Mouse (Mus musculus) midbrain, embryonic 15.5 days (tissue): ENCODE measurements around the gene Lrrc2. TPM values are rescaled to one million over a fixed set of nuclear protein-coding genes. Genes with fewer than 3 reads are reported as not detected.

ENCODE experiments used
- ATAC-seq: fragments of 200-750 bp; cut with Nextera tagmentation; replicated peaks from 2 replicates; pipeline ENCODE4 v1.8.0; 2017; ENCODE audit warnings: moderate TSS enrichment
- H3K27ac ChIP-seq: fragments of 300-500 bp; sonication (generic); 2 replicates; pipeline ENCODE4 v1.5.1; 2015; ENCODE audit warnings: mild to moderate bottlenecking, inconsistent platforms
- H3K27me3 ChIP-seq: fragments of 300-500 bp; sonication (generic); replicated peaks from 2 replicates; pipeline ENCODE4 v1.6.1; 2015; ENCODE audit warnings: inconsistent platforms
- H3K36me3 ChIP-seq: fragments of 300-500 bp; sonication (generic); replicated peaks from 2 replicates; pipeline ENCODE4 v1.6.1; 2015; ENCODE audit warnings: inconsistent platforms
- H3K4me1 ChIP-seq: fragments of 300-500 bp; sonication (generic); 2 replicates; pipeline ENCODE4 v1.6.1; 2015; ENCODE audit warnings: inconsistent platforms
- H3K4me2 ChIP-seq: fragments of 300-500 bp; sonication (generic); 2 replicates; pipeline ENCODE4 v1.6.1; 2015; ENCODE audit warnings: inconsistent platforms, mild to moderate bottlenecking, moderate library complexity
- H3K4me3 ChIP-seq: fragments of 300-500 bp; sonication (generic); 2 replicates; pipeline ENCODE4 v1.5.1; 2015; ENCODE audit warnings: mild to moderate bottlenecking, inconsistent platforms
- H3K9ac ChIP-seq: fragments of 300-500 bp; sonication (generic); 2 replicates; pipeline ENCODE4 v1.6.1; 2015; ENCODE audit warnings: mild to moderate bottlenecking, inconsistent platforms
- H3K9me3 ChIP-seq: fragments of 300-500 bp; sonication (generic); 2 replicates; pipeline ENCODE4 v1.6.1; 2016; ENCODE audit warnings: inconsistent platforms
- whole genome bisulfite sequencing: fragments of 180-500 bp; shearing (Covaris S2); methylation state at CpG from one replicate; pipeline ENCODE4 v1.1.7; 2015; ENCODE audit warnings: mixed read lengths; 5-methylcytosine and 5-hydroxymethylcytosine counted together
- polyA plus RNA-seq: library from polyadenylated mRNA; unstranded; fragments of >200 nt; fragmentation: Nextera tagmentation; extraction: Ambion mirVana; gene quantifications from 2 replicates; pipeline ENCODE4 v1.2.1, GENCODE M21; 2015

Gene Lrrc2
- polyA plus RNA-seq, 1 experiment from 2014 or later, result 1.0 TPM

DNA sequence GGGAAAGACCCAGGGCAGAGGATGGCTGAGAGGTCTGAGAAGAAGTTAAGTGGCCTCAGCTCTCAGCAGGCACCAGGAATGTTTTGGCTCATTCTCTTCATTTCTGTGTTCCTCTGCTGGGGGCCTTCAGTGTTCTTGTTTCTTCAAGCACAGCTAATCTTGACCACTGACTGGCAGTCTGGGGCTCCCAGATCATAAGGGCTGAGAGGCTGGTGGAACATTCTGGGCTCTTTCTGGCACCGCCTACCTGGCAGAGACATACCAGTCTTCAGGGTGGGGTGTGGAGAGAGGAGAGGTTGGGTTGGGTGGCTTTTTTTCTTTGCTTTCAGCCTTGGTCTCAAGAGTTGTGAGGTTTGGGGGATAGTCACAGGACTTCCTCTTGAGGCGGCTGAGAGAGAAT, 47.7 kb downstream of the Lrrc2 start:
- no peak overlapping the region for H3K27ac ChIP-seq
- H3K9me3 ChIP-seq, result no peaks in the 10 kb centered on the region
- H3K4me1 ChIP-seq, result no peaks in the 10 kb centered on the region
- no peak for ATAC-seq
- H3K4me3 ChIP-seq, result no peak overlapping the region
- H3K36me3 ChIP-seq, result no peaks in the 10 kb centered on the region
- no peak overlapping the region for H3K4me2 ChIP-seq
- WGBS, result 87% methylated on average over 2 of the region's 2 CpGs
- H3K27me3 ChIP-seq, result no peaks in the 10 kb centered on the region
- H3K9ac ChIP-seq, result no peak overlapping the region

DNA sequence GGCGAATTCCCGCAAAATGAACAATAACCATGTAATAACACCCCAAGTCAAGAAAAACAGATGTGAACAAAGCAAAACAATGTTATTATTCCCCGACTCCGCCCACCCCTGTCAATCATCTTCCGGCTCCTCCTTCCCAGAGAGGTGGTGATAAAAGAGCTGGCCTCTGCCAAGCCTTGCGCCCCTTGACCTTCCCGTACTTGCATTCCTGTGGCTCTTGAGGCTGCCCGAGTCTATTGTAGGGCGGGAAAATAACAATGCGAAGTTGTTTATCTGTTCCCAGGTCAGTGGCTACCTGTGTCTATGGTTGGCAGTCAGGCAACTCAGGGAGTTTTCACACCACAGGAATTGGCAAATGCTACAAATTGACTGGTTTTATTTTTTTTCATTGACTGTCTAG, 48.5 kb downstream of the Lrrc2 start:
- no peak for ATAC-seq
- Histone ChIP-seq H3K27ac (no peak overlapping the region), H3K9me3 (no peaks in the 10 kb centered on the region), H3K4me1 (no peaks in the 10 kb centered on the region), H3K36me3 (no peaks in the 10 kb centered on the region), H3K4me2 (no peak overlapping the region), H3K4me3 (no peak overlapping the region), H3K9ac (no peak overlapping the region), H3K27me3 (no peaks in the 10 kb centered on the region)
- 84% methylated on average over 10 of the region's 10 CpGs for WGBS

DNA sequence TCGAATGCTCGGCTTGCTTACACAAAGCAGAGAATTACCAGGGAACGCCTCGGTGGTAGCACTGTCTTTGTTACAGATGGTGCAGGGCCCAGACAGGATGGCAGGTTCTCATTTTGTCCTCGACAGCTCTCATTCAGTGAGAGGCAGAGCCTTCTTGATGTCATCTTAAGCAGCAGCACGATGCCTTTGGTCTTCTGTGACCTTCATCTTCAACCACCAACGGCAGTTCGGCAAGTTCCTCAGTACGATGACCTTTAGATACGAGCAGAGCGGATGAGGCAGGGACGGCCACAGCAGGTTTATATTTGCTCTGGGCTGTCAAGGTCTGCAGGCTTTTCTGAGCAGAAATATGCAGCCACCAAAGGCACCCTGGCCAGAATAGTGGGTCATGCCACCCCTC, 50.3 kb downstream of the Lrrc2 start:
- H3K36me3 ChIP-seq, result no peaks in the 10 kb centered on the region
- no peak overlapping the region for H3K4me3 ChIP-seq
- 78% methylated on average over 12 of the region's 12 CpGs for WGBS
- no peaks in the 10 kb centered on the region for H3K27me3 ChIP-seq
- H3K9ac ChIP-seq, result no peak overlapping the region
- H3K27ac ChIP-seq, result no peak overlapping the region
- no peak for ATAC-seq
- H3K4me2 ChIP-seq, result no peak overlapping the region
- no peaks in the 10 kb centered on the region for H3K4me1 ChIP-seq
- no peaks in the 10 kb centered on the region for H3K9me3 ChIP-seq

DNA sequence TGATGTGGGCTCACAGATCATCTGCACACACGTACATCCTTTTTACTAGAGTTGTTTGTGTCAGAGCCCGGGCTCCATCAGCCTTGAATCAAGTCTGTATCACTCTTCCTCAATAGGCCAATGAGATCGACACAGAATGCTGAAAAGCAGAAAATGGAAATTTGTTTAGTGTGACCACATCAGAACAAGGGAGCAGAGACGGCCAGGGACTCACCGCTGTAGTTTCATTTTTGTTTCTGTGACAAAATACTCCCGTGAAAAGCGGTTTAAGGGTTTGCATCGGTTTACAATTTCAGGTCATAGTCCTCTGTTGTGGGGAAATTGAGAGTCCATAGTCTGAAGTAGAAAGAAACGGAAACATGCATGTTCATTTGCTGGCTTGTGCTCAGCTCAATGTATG, 51.9 kb downstream of the Lrrc2 start:
- no peaks in the 10 kb centered on the region for H3K27me3 ChIP-seq
- no peaks in the 10 kb centered on the region for H3K36me3 ChIP-seq
- no peak overlapping the region for H3K9ac ChIP-seq
- H3K4me1 ChIP-seq, result no peaks in the 10 kb centered on the region
- H3K4me3 ChIP-seq, result no peak overlapping the region
- no peaks in the 10 kb centered on the region for H3K9me3 ChIP-seq
- ATAC-seq, result no peak
- WGBS, result 94% methylated on average over 9 of the region's 9 CpGs
- no peak overlapping the region for H3K4me2 ChIP-seq
- H3K27ac ChIP-seq, result no peak overlapping the region

DNA sequence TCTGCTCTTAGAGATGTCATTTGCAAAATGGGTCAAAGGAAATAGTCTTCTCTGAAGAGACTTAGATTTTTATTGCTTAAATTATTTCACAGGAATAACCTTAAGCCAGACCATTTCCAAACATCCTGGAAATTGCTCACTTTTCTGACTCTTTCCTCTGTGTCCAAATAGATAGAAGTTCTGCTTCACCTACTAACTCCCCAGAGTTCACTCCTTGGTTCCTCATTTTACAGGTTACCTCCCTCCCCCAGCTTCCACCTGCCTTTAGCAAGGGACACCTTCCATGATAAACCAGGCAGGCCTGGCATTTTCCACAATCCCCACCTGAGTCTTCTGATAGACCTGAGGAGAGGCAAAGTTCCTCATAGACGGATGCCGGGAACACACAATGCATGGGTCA, 55.2 kb downstream of the Lrrc2 start:
- no peak overlapping the region for H3K27ac ChIP-seq
- no peaks in the 10 kb centered on the region for H3K9me3 ChIP-seq
- WGBS, result 94% methylated on average over 2 of the region's 2 CpGs
- ATAC-seq, result no peak
- no peaks in the 10 kb centered on the region for H3K36me3 ChIP-seq
- H3K4me3 ChIP-seq, result no peak overlapping the region
- H3K27me3 ChIP-seq, result no peaks in the 10 kb centered on the region
- no peaks in the 10 kb centered on the region for H3K4me1 ChIP-seq
- no peak overlapping the region for H3K4me2 ChIP-seq
- no peak overlapping the region for H3K9ac ChIP-seq

DNA sequence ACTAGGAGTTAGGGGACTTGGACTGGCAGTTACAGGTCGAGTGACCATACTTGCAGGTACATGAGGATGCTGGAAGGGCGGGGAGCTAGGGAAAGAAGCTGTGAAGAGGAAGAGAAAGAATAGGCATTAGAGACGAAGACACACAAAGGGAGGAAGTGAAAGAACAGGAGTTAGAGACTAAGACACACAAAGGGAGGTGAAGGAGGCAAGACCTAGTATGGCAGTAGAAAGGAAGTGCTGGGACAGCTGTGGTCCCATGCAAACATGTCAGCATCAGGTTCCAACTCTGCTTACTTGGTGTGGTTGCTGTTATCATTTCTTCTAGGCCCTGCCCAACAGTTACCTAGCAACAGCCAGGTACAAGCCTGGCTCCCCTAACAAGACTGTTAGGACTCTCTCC, 58.4 kb downstream of the Lrrc2 start:
- H3K4me1 ChIP-seq, result no peaks in the 10 kb centered on the region
- no peak overlapping the region for H3K4me2 ChIP-seq
- H3K9ac ChIP-seq, result no peak overlapping the region
- H3K9me3 ChIP-seq, result no peaks in the 10 kb centered on the region
- WGBS, result 74% methylated on average over 3 of the region's 3 CpGs
- H3K27me3 ChIP-seq, result no peaks in the 10 kb centered on the region
- H3K27ac ChIP-seq, result no peak overlapping the region
- H3K36me3 ChIP-seq, result no peaks in the 10 kb centered on the region
- no peak for ATAC-seq
- no peak overlapping the region for H3K4me3 ChIP-seq

DNA sequence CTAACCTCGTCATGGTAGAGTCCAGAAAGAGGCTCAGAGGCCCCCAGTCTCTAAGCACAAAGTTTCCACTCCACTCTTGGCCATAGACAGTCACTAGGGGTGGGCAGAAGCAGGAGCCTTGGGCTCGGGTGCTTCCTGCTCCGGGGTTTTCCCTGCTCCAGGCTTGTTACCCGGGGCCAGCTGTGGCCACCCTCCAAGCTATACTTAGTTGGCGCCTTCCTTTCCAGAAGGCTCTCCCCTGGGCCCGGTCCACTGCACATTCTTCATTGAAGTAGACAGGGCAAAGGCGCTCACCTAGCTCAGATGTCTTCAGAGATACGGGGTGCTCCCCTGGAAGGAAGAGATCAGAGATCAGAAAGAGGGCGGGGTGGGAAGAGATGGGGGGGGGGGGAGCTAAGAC, 60.2 kb downstream of the Lrrc2 start:
- H3K9ac ChIP-seq, result no peak overlapping the region
- H3K4me2 ChIP-seq, result no peak overlapping the region
- H3K9me3 ChIP-seq, result no peaks in the 10 kb centered on the region
- H3K4me3 ChIP-seq, result no peak overlapping the region
- H3K27ac ChIP-seq, result no peak overlapping the region
- no peak for ATAC-seq
- WGBS, result 82% methylated on average over 9 of the region's 9 CpGs
- H3K27me3 ChIP-seq, result no peaks in the 10 kb centered on the region
- H3K36me3 ChIP-seq, result no peaks in the 10 kb centered on the region
- no peaks in the 10 kb centered on the region for H3K4me1 ChIP-seq

DNA sequence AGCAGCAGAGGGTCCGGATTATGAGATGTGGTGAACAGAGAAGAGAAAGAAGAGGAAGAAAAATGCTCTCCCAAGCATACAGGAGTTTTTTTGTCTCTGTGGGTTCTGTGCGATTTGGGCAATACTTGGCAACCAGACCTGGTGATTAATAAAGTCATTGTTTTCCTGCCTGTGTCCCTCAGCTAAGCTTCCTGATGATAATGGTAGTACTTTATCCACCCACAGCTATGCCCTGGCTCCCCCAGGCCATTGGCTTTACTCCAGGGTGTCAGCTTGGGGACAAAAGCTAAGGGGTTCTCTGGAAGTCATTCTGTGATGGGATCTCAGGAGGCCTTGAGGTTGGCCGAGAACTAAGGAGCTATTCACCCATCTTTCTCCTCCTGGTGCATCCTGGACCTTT, 60.7 kb downstream of the Lrrc2 start:
- 79% methylated on average over 3 of the region's 3 CpGs for WGBS
- Histone ChIP-seq H3K4me2 (no peak overlapping the region), H3K27me3 (no peaks in the 10 kb centered on the region), H3K36me3 (no peaks in the 10 kb centered on the region), H3K4me1 (no peaks in the 10 kb centered on the region), H3K27ac (no peak overlapping the region), H3K4me3 (no peak overlapping the region), H3K9ac (no peak overlapping the region), H3K9me3 (no peaks in the 10 kb centered on the region)
- no peak for ATAC-seq

DNA sequence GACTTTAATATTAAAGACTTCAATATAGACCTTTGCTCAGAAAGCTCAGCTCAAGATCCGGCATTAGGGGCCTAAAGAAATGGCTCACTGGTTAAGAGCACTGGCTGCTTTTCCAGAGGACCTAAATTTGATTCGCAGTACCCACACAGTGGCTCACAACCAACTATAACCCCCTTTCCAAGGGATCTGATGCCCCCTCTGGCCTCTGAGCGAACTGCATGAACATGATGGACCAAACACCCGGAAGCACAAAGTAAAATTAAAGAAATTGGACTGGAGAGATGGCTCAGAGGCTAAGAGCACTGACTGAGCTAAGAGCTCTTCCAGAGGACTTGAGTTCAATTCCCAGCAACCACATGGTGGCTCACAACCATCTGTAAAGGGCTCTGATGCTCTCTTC, 64.3 kb downstream of the Lrrc2 start:
- no peak for ATAC-seq
- 89% methylated on average over 4 of the region's 4 CpGs for WGBS
- Histone ChIP-seq H3K4me1 (no peaks in the 10 kb centered on the region), H3K36me3 (no peaks in the 10 kb centered on the region), H3K9me3 (no peaks in the 10 kb centered on the region), H3K4me3 (no peak overlapping the region), H3K27ac (no peak overlapping the region), H3K4me2 (no peak overlapping the region), H3K27me3 (no peaks in the 10 kb centered on the region), H3K9ac (no peak overlapping the region)

DNA sequence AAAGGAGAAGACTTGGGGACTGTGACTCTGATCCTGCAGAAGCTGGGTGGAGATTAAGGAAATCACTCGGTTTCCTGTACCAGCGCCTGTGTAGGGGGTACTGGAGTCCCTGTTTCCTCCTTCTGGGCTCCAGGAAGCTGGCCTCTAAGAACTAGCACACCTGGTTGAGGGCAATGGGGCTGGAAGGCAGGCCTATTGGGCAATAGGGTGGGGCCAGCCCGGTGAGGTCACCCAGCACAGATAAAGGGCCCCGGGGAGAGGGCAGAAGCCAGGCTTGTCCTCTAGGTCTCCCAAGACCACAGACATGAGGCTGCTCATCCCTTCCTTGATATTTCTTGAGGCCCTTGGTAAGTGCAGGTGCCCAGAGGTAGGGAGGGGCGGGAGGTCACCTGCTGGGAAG, 67.7 kb downstream of the Lrrc2 start, which contains the start of gene Ltf:
TSS of gene Ltf (plus strand) at position 250 of the 400 bp plus-strand sequence.
- no peaks in the 10 kb centered on the region for H3K27me3 ChIP-seq
- ATAC-seq, result no peak
- 79% methylated on average over 5 of the region's 5 CpGs for WGBS
- H3K4me1 ChIP-seq, result no peaks in the 10 kb centered on the region
- H3K4me3 ChIP-seq, result no peak within 1 kb of the TSS
- no peak within 1 kb of the TSS for H3K9ac ChIP-seq
- H3K4me2 ChIP-seq, result no peak within 1 kb of the TSS
- no peaks in the 10 kb centered on the region for H3K36me3 ChIP-seq
- no peaks in the 10 kb centered on the region for H3K9me3 ChIP-seq
- no peak within 1 kb of the TSS for H3K27ac ChIP-seq

DNA sequence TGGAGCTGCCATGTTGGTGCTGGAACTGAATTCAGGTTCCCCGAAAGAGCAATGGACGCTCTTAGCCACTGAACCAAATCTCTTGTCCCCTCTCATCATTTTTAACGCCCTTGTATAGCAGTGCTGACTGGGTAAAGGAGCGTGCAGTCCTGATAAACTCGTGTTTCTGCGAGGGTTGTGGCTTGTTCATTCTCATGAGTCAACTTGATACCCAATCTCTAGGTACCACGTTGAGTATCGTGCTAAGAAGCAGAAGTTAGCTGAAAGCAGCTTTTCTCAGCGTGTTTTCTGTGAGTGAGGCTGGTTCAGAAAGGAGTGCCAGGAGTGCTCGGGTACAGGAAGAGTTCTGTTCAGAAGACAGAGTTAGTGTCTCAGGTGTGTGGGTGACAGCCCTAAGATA, 75.4 kb downstream of the Lrrc2 start:
- H3K4me3 ChIP-seq, result no peak overlapping the region
- ATAC-seq, result no peak
- WGBS, result 90% methylated on average over 10 of the region's 10 CpGs
- H3K4me2 ChIP-seq, result no peak overlapping the region
- H3K4me1 ChIP-seq, result no peaks in the 10 kb centered on the region
- no peaks in the 10 kb centered on the region for H3K36me3 ChIP-seq
- no peaks in the 10 kb centered on the region for H3K9me3 ChIP-seq
- H3K9ac ChIP-seq, result no peak overlapping the region
- no peaks in the 10 kb centered on the region for H3K27me3 ChIP-seq
- no peak overlapping the region for H3K27ac ChIP-seq
